Comparison of ENCODE assay signal across 10 mouse cellular contexts in genomic region chr10:93288336-93288735, GRCm38 (mm10). TPM values are rescaled to one million over a fixed set of nuclear protein-coding genes. Genes with fewer than 3 reads are reported as not detected.
DNase-seq lines count a peak whose midpoint lies in the region; ATAC-seq and TF ChIP-seq lines count a peak whose summit lies in the region.
"Had no signal": no experiment of that assay in that cellular context is flagged by ENCODE, and none has a peak within 500 bp of the region (broad histone marks: within the 10 kb centered on the region; RNA-seq: fewer than 3 reads in every experiment).

No protein-coding gene starts in this region.

- peak; percentile 12; the same call in 1 of the 2 replicates for ATAC-seq in forebrain, postnatal 0 days
- no peak for ATAC-seq in forebrain, embryonic 11.5 days (replicated peaks; ENCODE audit: low FRiP score)
- no peak for ATAC-seq in monocyte, adult 5-6 weeks (replicated peaks; ENCODE audit: insufficient number of reproducible peaks, low FRiP score, low TSS enrichment, poor library complexity, severe bottlenecking)

- H3K36me3 ChIP-seq in forebrain, postnatal 0 days (ENCODE audit: insufficient read depth) = no peaks in the 10 kb centered on the region
- H3K36me3 ChIP-seq in forebrain, embryonic 11.5 days (ENCODE audit: control insufficient read depth, insufficient read depth, low read length) = no peaks in the 10 kb centered on the region

- no peak for TF ChIP-seq CTCF in forebrain, postnatal 0 days (IDR thresholded peaks at IDR 0.05; ENCODE audit: low read depth)

- H3K4me2 ChIP-seq in forebrain, postnatal 0 days (ENCODE audit: low read depth) = no peak overlapping the region
- H3K4me2 ChIP-seq in forebrain, embryonic 11.5 days (ENCODE audit: low read depth, low read length, severe bottlenecking) = no peak overlapping the region

- DNase-seq in forebrain, postnatal 0 days = peak; percentile 63
- no peak for DNase-seq in forebrain, embryonic 11.5 days (ENCODE audit: low spot score)
- DNase-seq in left cerebral cortex, postnatal 4 days = peak; percentile 51
- DNase-seq in left cerebral cortex, adult 8-10 months (ENCODE audit: low spot score in 2 of 2) = no peak
- peak; percentile 79 for DNase-seq in Muller cell, postnatal 12 days (ENCODE audit: inconsistent ontology term)
- DNase-seq in lung, postnatal 4 days = peak; percentile 54 to 56
- no peak for DNase-seq in layer of hippocampus, adult 8-10 months (ENCODE audit: low spot score in 2 of 2)
- DNase-seq: gastrocnemius, postnatal 14 days had no signal

- 44% methylated on average over 4 of the region's 4 CpGs for WGBS in forebrain, postnatal 0 days
- 93% methylated on average over 4 of the region's 4 CpGs for WGBS in forebrain, embryonic 11.5 days

- H3K9ac ChIP-seq in forebrain, postnatal 0 days = no peak overlapping the region
- H3K9ac ChIP-seq in forebrain, embryonic 11.5 days (ENCODE audit: low read length) = no peak overlapping the region

- intact Hi-C loops in left cerebral cortex, postnatal 4 days (cut with DNase I) = loop anchor here (5.0 to 10.0 kb wide), 2 partner anchors 139 to 214 kb away; no protein-coding TSS in a partner anchor

- H3K27ac ChIP-seq in forebrain, postnatal 0 days (ENCODE audit: low read depth, low read length) = no peak overlapping the region
- H3K27ac ChIP-seq in forebrain, embryonic 11.5 days (ENCODE audit: low read depth, low read length) = no peak overlapping the region
- H3K27ac ChIP-seq: midbrain, embryonic 10.5 days had no signal

- no peaks in the 10 kb centered on the region for H3K27me3 ChIP-seq in forebrain, postnatal 0 days (ENCODE audit: insufficient read depth, low read length)
- H3K27me3 ChIP-seq in forebrain, embryonic 11.5 days (ENCODE audit: control insufficient read depth, insufficient read depth, low read length) = no peaks in the 10 kb centered on the region

- H3K4me1 ChIP-seq in forebrain, postnatal 0 days (ENCODE audit: insufficient read depth) = no peaks in the 10 kb centered on the region
- H3K4me1 ChIP-seq in forebrain, embryonic 11.5 days (replicated peaks; ENCODE audit: control insufficient read depth, insufficient read depth, low read length) = 0 out of 2 replicates have a peak, but pooled peaks cover 4% of the 10 kb centered on the region

- H3K9me3 ChIP-seq in forebrain, postnatal 0 days (ENCODE audit: low read length) = no peaks in the 10 kb centered on the region
- no peaks in the 10 kb centered on the region for H3K9me3 ChIP-seq in forebrain, embryonic 11.5 days (ENCODE audit: control insufficient read depth, low read length)
- H3K9me3 ChIP-seq: midbrain, embryonic 10.5 days had no signal

- no peak overlapping the region for H3K4me3 ChIP-seq in forebrain, postnatal 0 days (ENCODE audit: low read depth, low read length)
- H3K4me3 ChIP-seq in forebrain, embryonic 11.5 days (ENCODE audit: low read depth, low read length) = no peak overlapping the region
- H3K4me3 ChIP-seq: midbrain, embryonic 10.5 days had no signal

RNA-seq across cellular contexts. Expression of gene Elk3, which starts 22.6 kb away (rescaled TPM):
- total RNA-seq in forebrain, postnatal 0 days (2014; rRNA removed) = 5.1 and 8.8 TPM in 2 replicates
- 4.9 and 6.2 TPM in 2 replicates for polyA plus RNA-seq in forebrain, postnatal 0 days (2015; fragmentation: Nextera tagmentation; extraction: Ambion mirVana)
- 13.8 and 16.5 TPM in 2 replicates for polyA plus RNA-seq in forebrain, embryonic 11.5 days (2014; fragmentation: Nextera tagmentation; extraction: Ambion mirVana)
- 10 to 100 TPM; 13.4 to 16.0 TPM for total RNA-seq in left cerebral cortex, postnatal 4 days (2021)
- 10 to 100 TPM in 2 of 4 experiments, 1 to 10 TPM in 2; 7.4 to 12.3 (median 9.6) TPM for total RNA-seq in left cerebral cortex, adult 8-10 months (2022)
- 10 to 100 TPM in 2 of 4 experiments, 1 to 10 TPM in 2; 7.5 to 18.4 (median 12.0) TPM for total RNA-seq in layer of hippocampus, adult 8-10 months (2022)
- total RNA-seq in monocyte, adult 5-6 weeks (2017) = 46.4 to 62.2 TPM (median 61.7 TPM) in 3 replicates

Comparison
In these comparisons a context has a peak if more than half of its experiments do, and no peak if none do; other contexts are left out.
1. DNase-seq: peak in forebrain, postnatal 0 days (single experiment), left cerebral cortex, postnatal 4 days (single experiment), Muller cell, postnatal 12 days (single experiment) and lung, postnatal 4 days (2 of 2); none in forebrain, embryonic 11.5 days (single experiment), left cerebral cortex, adult 8-10 months (0 of 2) and layer of hippocampus, adult 8-10 months (0 of 2).